Mouse (Mus musculus): ENCODE measurements around the gene Gm21409. TPM values are rescaled to one million over a fixed set of nuclear protein-coding genes. Genes with fewer than 3 reads are reported as not detected.
"Not testable (repeated sequence)": the region's sequence is repeated elsewhere in the genome, so short reads cannot be mapped to it uniquely, and the experiment has no call there.

Gene Gm21409
- total RNA-seq (2021) (not detected), polyA plus RNA-seq (2012; rRNA removed) (not detected in 2 replicates)
- long read RNA-seq: 0 reads

GRCm38 (mm10) chrY:84746385-84746784, at the start of gene Gm21409:
TSS of gene Gm21409 (plus strand) at chrY:84746685.
- not testable (repeated sequence) for DNase-seq

Other genes with a start within 250 kb of the Gm21409 start
- not detected for gene Gm21394, start 181.8 kb upstream of the Gm21409 start, total RNA-seq (2021)
- gene Gm21394, start 181.8 kb upstream of the Gm21409 start, polyA plus RNA-seq (2012; rRNA removed): not detected in 2 replicates